Mouse (Mus musculus) lung, postnatal 14 days (tissue): ENCODE measurements around the gene Hpd.

Experiments
- DNase-seq: peaks from one replicate; pipeline ENCODE4 v3.0.0; 2021

Hpd gene

DNA sequence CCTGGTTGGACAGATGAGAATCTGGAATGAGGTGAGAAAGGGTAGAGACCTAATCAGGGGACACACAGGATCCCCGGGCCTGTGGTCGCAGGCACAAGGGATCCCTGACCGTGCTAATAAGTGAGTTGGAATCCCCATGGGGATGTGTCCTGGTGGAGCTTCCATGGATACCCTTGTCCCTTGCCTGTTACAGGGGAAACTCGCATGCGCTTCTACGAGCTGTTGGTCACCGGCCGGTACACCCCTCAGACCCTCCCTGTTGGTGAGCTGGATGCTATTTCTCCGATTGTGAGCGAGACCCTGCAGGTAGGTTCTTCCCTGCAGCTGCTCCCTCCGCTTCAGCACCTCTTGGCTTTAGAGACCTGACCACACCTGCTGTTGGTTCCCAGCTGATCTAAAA lies 36.2 kb downstream of the Hpd start:
- no peak for DNase-seq

DNA sequence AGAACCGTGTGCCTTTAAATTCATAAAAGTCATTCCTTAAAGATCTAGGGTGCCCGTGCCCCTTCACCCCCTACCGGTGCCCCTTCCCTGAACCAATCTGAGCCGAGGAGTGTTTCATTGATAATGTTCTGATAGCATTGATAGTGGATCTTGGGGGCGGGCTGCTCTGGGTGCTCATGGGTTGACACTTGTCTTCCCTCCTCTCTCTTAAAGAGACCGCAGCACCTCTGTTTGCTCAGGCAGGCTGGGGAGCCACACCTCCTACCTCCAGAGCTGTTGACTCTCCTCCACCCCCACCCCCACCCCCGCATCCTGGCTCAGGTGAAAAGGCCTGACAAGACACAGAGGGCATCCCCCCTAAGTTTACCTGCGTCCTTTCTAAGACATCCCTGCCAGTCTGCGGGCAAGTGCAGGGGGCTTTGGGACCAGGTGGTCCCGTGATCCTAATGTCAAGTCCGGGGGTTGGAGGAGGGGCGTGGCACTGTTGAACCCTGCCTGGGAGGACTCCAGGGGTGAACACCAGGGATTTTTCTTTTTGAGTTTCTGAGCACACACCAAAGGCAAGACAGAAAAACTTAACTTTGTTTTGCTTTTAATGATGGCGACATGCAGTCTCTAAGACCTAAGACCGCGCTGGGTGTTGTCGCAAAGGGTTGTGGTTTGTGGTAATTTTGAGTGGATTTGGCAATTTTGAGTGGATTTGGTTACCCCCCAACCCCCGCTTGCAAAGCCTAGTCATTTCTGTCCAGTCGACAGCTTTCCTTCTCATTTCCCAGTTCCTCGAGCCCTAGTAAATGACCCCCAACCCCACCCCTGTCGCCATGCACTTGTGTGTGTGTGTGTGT lies 37.6 kb downstream of the Hpd start:
- DNase-seq = no peak

DNA sequence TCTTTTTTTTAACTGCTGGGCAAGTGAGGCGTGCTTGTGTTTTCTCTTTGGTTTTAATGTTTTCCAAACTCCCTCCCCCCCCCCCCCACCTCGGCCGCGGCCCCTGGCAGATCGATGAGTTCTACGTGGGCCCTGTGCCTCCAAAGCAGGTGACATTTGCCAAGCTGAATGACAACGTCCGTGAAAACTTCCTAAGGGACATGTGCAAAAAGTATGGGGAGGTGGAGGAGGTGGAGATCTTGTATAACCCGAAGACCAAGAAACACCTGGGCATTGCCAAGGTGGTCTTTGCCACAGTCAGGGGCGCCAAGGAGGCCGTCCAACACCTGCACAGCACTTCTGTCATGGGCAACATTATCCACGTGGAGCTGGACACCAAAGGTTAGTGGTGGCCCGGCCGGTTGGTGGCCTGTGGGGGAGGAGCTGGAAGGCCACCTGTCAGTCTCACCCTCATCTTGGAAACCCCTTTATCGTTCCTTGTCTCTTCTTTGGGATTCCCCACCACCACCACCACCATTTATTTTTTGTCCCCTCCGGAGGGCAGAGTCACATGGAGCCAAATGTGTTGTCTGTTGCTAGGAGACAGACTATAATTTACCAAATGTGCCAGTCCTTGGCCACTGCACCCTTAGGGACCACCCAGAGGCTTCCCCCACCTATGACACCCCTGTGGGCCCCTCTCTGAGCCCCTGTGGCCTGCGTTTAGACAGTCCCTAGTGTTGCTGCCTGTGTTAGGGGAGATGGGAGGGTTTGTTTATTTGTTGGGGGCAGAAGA lies 38.4 kb downstream of the Hpd start:
- DNase-seq = no peak

DNA sequence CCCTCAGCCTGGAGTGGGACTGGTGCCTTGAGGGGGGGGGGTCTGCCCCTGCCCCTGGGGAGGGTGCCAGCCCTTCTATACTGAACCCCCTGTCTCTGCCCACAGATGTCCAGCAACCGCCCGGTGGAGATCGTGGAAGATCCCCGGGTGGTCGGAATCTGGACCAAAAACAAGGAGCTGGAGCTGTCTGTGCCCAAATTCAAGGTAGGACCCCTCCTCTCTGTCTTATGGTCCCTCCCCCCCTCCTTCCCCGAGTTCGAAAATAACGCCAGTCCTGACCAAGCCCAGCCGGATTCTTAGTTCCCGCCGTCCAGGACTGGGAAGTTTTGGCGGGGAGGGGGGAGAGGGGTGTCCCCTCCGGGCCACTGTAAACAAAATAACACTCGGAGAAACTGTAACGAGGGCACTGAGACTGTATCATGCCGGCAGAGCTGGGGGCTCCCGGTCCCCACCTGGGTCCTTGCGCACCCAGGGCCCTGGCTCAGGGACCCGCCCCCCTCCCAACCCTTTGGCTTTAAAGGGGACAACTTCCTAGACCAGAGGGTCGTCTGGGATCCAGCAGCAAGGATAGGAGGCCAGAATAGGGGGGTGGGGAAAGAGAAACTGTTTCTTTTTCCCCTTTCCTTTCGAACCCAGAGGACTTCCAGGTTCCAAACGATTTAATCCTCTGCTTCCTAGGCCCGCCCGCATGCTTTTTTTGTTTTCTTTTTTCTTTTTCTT lies 39.1 kb downstream of the Hpd start:
- DNase-seq = no peak

DNA sequence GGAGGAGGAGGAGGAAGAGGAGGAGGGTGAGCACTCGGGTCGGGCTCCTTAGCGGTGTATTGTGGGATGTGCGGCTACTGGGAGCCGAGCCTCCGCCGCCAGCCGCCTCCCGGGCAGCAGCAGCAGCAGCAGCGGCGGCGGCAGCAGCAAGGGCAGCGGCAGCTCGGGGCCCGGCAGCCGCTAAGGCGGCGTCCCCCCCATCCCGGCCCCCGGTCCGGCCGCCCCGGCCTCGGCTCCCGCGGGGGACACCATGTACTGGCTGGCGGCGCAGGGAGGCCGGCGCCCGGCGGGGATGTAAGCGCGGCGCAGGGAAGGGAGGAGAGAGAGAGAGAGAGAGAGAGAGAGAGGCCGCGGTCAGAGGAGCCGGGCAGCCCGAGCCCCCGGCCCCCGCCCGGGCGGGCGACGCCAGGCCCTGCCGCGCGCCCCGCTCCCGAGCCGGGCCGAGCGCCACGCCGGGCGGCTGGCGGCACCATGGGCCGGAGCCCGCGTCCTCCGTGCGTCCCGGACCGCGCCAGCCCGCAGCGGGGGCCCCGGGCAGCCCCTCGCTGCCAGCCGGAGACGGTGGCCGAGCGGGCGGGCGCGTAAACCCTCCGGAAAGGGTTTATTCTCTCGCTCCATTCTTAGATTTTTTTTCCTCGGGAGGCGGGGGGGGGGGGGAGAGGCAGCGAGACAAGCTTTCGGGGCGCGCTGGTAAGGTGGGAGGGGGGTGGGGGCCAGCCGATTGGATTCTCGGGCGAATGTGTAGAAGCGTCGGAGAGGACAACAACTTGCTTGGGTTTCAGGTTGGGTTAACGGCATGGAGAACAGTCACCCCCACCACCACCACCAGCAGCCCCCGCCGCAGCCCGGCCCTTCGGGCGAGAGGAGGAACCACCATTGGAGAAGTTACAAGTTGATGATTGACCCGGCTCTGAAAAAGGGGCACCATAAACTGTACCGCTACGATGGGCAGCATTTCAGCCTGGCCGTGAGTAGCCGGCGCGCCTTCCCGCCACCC lies 40.1 kb downstream of the Hpd start, which contains the start of gene Setd1b:
Gene Setd1b, plus strand, starts transcription at position 33 of the 997 bp plus-strand sequence.
- DNase-seq = peak; percentile 61

DNA sequence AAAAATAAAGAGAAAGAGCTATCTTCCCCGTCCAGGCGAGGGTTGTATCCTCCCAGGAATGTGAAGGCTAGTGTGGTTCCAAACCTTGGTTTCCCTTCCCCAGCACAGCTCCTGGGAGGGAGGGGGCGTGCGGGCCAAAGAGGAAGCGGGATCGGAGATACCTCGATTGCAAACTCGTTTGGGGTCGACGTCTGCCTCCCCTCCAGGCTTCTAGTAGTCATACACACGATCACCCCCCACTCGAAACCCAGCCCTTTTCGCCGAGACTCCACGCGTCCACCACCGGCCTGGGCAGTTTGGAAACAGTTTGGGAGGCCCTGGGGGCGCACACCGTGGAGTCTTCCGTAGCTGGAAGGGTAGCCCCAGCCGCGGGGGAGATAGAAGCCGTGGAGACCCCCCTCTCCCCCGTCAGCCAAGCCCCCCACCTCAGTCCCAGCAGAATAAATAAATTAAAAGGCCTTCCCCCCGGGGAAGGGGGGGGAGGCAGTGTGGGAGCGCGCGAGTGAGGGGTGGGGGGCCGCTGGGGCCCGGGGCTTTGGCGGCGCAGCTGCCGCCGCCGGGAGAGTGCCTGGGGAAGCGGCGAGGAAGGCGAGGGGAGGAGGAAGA lies 40.9 kb downstream of the Hpd start:
- peak; percentile 65 for DNase-seq

DNA sequence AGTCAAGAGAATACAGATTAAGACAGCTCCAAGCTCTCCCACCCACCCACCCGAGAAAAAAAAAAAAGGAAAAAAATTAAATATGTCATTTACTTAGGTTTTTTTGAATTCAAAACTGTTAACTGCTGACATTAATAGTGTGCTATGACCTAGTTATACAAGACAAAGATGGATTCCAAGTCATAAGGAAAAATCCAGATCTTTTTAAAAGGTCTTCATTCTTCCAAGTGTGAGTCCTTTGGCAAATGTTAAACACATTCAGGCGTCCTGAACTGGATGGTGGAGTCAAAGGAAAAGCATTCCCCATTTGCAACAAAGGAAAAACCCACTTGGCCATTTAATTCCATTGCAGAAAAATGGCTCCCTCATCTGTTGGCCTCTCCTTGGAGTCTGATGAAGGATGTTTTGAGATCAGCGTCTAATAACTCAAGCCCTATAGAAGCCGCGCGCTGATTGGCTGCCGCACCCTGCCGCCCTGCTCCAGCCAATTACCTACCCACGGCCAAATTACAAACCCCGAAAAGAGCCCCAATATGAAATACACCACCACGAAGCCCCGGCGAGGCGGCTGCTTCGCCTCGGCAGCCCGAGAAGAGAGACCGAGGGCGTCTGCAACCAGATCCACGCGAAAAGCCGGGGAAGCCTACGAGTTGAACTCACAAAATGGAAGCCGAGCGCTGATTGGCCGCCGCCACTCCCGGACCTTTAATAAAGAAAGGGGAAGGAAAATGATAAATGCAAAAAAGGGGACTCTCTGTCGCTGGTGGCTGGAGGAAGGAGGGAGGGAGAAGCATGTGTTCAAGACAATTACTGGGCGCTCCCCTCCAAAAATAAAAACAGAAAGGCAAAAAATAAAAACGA lies 41.6 kb downstream of the Hpd start:
- peak; percentile 94 for DNase-seq

DNA sequence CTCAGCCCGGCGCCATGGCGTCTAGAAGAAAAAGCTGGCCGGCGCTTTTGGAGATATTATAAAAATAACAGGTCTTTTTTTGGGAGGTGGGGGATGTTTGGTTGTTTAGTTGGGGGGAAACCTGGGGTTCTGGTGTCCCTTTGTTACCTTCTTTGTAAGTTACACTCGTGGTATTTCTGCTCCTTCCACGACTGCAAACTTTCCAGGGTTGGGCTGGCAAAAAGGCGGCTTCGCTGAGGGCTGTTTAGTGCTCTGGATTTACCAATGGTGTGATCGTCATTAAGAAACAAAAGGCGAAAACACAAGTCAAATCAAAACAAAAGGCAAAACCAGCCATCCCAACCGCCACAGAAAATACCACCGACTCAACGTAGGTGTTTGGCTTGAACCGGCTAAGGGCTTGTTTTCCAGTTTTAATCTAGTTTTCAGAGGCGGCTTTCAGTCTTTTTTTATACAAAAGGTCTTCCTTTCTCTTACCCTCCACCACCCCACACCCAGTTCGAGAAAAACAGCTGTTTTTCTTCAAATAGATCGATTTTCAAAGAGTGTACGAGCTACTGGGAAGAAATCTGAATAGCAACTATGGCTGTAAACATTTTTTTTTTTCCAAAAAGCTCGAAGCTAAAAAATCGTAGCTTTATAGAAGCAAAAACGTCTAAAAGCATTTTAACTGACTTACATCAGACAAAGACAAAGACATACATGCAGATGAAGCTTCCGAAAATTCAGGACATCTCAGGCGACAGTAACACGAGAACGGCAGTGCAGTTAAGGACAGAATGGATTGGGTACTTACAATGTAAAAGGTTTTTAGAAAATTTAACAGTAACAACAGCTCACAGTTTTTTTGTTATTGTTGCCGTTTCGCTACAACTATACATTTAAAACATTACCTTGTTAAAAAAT lies 42.6 kb downstream of the Hpd start:
- peak; percentile 38 for DNase-seq

DNA sequence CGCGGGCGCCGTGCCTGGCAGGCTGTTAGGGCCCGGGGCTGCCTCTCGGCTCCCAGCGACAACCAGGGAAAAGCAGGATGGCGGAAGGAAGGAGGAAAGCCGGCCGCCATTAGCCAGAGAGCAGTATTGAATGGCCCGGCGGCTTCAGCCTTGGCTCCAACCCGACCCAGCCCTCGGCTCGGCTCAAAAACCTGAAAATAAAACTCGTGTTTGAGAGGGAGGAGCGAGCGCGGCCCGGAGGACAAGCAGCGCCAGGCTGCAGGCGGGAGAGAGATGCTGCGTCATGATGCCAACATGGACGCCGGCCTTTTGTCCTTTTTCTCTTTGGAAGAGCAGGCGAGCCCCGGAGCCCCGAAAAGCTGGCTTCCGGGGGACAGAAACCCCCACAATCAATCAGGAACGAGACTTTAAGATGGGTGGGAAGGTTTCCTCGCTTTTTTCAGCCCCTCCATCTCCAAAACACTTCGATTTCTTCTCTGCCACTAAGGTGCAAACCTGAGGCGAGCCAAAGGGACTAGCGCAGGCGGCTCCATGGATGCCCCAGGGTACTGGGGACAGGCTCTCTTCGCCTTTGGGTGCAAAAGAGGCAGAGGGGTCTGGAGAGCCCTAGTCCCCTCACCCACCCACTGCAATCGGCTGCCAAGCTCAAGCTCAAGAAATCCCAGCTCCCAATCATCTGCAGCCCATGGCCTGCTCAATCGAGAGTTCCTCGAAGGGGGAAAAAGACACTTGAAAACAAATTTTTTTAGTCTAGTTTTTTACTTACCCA lies 43.4 kb downstream of the Hpd start:
- DNase-seq = peak; percentile 85

DNA sequence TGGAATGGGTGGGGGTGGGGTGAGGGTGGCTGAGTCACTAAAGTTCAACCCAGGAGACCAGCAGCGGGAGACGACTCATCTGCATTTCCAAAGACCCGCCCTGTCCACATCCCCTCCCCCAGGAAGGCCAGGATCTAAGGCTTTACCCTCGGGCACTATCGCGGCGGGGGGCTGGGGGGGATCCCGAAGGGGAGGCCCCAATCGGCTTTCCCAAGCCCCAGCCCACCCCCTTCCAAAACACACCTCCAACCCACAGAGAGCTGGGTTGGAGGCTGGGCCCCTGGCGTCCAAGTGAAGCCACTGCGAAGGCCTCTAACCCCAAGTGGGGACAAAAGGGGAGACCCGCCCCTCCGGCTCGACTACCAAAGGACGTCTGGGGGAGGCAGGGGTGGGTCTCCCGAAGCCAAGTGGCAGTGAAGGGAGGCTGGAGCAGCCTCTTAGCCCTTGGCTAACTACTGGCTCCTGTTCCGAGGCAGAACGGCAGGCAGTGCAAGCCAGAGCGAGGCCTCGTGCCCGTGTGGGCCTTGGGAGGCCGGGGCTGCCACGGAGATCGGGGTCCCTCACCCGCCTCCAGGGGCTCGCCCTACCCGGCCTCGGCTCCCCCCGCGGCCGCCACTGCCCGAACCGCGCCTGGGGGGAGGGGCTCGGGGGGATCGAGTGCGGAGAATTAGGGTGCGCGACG lies 44.2 kb downstream of the Hpd start:
- DNase-seq = peak; percentile 74

DNA sequence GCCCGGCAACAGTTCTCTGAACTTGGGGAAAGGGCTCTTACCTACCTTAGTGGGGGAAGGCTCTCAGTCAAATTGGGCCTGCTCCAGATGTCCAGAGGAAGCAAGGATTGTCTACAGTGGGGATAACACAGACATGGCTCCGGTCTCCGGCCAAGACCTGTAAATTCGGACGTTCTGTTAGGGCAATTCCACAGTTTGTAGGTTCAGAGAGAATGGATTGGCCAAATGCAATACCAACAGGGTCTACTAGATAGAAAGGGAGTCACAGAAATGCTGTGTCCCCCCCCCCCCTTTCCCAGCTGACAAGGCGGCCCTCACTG lies 44.7 kb downstream of the Hpd start:
- DNase-seq = no peak

DNA sequence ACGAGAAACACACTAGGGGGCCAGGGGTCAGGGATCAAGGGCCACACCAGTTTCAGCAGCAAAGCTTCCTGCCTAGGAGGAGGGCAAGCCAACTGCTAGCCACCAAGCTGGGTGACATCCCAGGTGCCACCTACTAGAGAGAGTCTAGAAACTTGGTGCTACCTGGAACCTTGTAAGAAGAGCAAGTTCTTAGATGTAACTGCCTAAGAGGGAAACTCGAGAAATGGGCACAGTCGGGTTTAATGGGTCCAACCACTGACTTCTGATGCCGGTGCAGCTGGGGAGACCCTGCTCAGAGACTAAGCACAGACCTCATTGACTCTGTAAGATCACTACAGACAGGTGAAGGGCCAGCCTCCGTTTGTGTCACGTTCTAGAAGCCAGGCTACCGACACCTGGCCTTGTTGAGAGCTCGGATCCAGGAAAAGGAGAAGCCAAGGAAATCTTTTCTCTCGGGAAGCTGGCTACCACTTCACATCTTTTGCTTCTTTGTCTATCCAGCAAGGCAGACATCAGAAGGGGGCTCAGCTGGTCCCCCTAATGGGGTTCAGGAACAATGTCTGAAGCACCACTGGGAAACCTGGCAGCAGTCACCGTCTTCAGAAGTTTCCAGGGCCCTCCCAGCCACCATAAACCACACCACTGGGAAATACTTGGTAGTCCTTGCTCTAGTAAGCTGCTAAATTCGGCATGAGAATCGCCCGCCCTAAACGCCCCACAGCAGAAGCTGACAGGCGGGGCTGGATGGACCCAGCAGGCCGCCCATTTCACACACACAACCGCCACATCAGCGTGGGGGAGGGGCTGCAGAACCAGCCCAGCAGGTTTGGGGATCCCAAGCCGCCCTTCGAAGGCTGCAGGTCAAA lies 45.2 kb downstream of the Hpd start:
- peak; percentile 91 for DNase-seq

DNA sequence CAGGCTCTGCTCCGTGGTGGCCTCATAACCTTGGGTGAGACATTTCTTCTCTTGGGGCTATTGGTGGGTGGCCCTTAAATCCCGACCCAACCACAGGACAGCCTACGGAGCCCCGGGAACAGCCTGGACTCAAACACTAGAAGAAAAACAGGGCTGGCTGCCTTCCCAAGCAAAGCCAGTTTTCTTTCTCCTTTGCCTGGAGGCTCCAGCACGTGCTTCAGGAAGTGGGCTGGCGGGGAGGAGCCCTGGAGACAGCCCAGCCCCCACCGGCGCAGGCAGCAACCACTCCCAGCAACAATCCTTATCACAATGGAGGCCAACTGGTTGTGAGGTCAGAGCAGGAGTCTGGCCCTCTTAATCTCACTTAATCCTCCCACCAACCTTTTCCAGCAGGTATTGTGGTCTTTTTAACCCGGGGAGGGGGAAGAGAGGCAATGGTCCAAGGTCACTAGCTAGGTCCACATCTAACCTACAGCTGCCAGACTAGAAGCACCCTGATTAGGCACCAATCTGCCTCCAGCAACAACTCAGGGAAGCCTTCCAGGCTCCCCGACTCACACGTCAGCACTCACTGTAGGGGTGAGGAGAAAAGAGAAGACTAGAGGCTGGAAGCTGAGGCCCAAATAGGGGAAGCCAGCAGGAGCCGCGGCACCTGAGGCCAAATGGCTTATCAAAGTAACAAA lies 46.0 kb downstream of the Hpd start:
- peak; percentile 95 for DNase-seq

DNA sequence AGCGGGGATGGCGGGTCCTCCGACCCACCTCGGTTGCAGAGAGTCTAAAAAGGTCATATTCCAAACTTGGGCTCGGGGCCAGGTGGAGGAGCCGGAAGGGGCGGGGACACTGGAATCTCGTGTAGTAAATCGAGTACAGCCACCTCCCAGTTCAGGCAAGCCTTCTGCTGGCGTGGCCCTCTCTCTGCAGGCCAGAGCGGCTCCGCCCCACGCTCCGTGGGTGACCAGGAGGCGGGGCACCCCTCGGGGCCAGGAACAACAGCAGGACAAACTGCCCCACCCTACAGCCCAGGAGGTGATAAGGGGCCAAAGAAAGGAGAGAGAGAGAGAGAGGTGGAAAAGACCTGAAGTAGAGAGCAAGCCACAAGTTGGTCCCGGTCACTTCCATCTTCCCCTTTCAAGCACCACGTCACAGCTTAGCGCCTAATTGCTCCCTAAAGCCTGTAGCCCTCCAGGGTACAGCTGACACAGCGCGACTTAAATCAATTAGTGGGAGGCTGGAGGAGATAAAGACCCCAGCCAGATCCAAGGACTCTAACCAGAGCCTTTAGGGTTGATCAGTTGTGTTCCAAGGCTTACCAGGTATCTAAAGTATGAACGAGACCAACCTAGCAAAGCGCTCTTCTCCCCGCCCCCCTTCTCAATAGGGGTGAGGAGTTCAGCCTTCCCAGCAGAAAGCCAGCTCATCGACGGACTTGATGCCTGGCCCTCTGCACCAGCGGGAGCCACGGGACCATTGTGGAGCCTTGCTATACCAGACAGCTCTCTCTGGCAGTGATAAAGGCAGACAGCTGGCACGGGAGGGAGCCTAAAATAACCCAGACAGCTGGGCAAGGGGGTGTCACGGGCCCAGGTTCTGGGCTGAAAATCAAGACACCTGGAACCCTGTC lies 46.8 kb downstream of the Hpd start:
- peak; percentile 89 for DNase-seq

DNA sequence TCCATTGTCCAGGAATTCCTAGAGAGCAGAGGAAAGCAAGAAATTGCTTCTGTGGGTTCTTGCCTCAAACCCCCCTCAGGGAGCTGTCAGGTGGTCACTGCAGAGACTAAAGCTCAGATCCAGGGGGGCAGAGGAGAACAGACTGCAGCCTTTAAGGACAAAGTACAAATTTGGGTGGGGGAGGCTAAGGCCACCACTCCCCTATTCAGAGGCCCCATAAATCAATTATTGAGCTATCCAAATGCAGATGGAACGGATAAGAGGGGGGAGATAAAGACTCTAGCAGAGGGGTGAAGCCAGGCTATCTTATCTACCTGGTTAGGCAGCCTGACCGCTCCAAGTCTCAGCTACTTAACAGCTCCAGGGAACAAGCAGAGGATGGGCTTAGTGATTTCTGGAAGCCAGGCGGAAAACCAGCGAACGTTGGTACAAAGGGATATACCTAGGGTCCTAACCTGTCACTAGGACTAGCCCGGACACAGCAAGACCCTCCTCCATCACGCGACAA lies 47.6 kb downstream of the Hpd start:
- DNase-seq = no peak
